Mouse (Mus musculus) embryonic fibroblast, embryonic 13.5 days (primary cell): ENCODE results near the gene Hs1bp3.

Experiments
- CTCF ChIP-seq: IDR thresholded peaks from 2 replicates; pipeline ENCODE4 v1.5.1; 2011; ENCODE audit warnings: mild to moderate bottlenecking, control low read depth, low read length, moderate library complexity, borderline replicate concordance; ENCODE audit not compliant: insufficient read depth
- POLR2A ChIP-seq: IDR thresholded peaks from 2 replicates; pipeline ENCODE4 v1.6.1; 2011; ENCODE audit warnings: low read depth, mild to moderate bottlenecking, control low read depth, low read length, moderate library complexity

- TF ChIP-seq CTCF (no peak), POLR2A (no peak)
Observed at GRCm38 (mm10) chr12:8359418-8360112, 46.3 kb downstream of the Hs1bp3 start.
